18 mouse cellular contexts compared by ENCODE assay signal in the genomic region with DNA sequence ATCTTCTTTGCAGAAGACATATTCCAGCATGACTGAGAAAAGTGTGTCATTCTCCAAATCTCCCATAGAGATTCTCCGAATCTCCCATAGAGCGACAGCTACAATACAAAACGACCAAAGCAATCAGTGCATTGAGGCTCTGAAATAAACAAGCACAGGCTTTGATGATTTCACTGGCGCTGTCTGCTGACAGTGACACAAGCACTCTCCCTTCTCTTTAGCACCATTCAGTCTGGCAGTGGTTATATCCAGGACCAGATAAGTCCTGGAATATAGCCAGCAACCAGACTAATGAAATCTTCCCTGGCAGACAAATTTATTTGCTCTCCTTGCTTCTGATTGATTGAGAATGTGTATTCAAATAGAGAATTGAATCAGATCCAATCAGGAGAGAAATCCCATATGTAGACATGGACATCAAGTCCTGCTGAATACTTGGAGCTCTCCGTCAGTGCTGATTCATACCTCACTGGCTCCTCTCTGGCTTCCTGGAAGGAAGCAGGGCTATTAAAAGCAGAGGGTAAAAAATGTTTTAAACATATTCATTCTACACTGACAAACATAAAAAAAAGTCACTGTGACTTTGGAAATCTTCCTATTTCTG.
DNase-seq lines count a peak whose midpoint lies in the region; ATAC-seq lines count a peak whose summit lies in the region.
"Had no signal": no experiment of that assay in that cellular context is flagged by ENCODE, and none has a peak within 500 bp of the region (broad histone marks: within the 10 kb centered on the region; RNA-seq: fewer than 3 reads in every experiment).

No protein-coding gene starts in this region.

- no peak overlapping the region for H3K4me3 ChIP-seq in forebrain, embryonic 16.5 days (replicated peaks; ENCODE audit: low read length)
- no peak overlapping the region for H3K4me3 ChIP-seq in forebrain, embryonic 10.5 days
- H3K4me3 ChIP-seq: hindbrain, embryonic 13.5 days; intestine, embryonic 15.5 days had no signal

- no peak overlapping the region for H3K27ac ChIP-seq in forebrain, embryonic 16.5 days (ENCODE audit: low read length)
- H3K27ac ChIP-seq in forebrain, embryonic 10.5 days, result no peak overlapping the region
- H3K27ac ChIP-seq: hindbrain, embryonic 13.5 days; intestine, embryonic 15.5 days had no signal

- intact Hi-C loops in left cerebral cortex, postnatal 25 days (cut with DNase I), result loop anchor here (5.0 kb wide), 1 partner anchor 52 kb away; no protein-coding TSS in a partner anchor
- intact Hi-C loops in left cerebral cortex, postnatal 4 days (cut with DNase I), result no loop called here

- no peak overlapping the region for H3K4me2 ChIP-seq in forebrain, embryonic 16.5 days (ENCODE audit: low read length)
- H3K4me2 ChIP-seq: hindbrain, embryonic 13.5 days; intestine, embryonic 15.5 days had no signal

- no peaks in the 10 kb centered on the region for H3K27me3 ChIP-seq in forebrain, embryonic 16.5 days (replicated peaks; ENCODE audit: control insufficient read depth, insufficient read depth, low read length)
- no peaks in the 10 kb centered on the region for H3K27me3 ChIP-seq in forebrain, embryonic 10.5 days (ENCODE audit: poor library complexity, severe bottlenecking)
- H3K27me3 ChIP-seq: hindbrain, embryonic 13.5 days; intestine, embryonic 15.5 days; Patski had no signal

- peak; percentile 43 for ATAC-seq in forebrain, embryonic 16.5 days
- ATAC-seq: activated CD4-positive, CD25-positive, alpha-beta regulatory T cell, adult 4 months; intestine, embryonic 15.5 days; Patski had no signal

- H3K9me3 ChIP-seq in forebrain, embryonic 16.5 days (ENCODE audit: control insufficient read depth, low read length), result no peaks in the 10 kb centered on the region
- no peaks in the 10 kb centered on the region; the same call in 1 of the 2 replicates for H3K9me3 ChIP-seq in forebrain, embryonic 10.5 days
- H3K9me3 ChIP-seq: hindbrain, embryonic 13.5 days; intestine, embryonic 15.5 days had no signal

- DNase-seq in forebrain, embryonic 10.5 days (ENCODE audit: extremely low spot score, low spot score), result no peak
- peak; percentile 7 to 54 for DNase-seq in left cerebral cortex, postnatal 25 days (ENCODE audit: low spot score in 2 of 2)
- DNase-seq in left cerebral cortex, postnatal 4 days, result no peak
- DNase-seq in right cerebral cortex, adult 18-20 months, result peak; percentile 39
- no peak for DNase-seq in right cerebral cortex, adult 2 months (ENCODE audit: low spot score in 2 of 2)
- no peak for DNase-seq in gastrocnemius, postnatal 25 days
- no peak for DNase-seq in ovary, postnatal 14 days (ENCODE audit: low spot score)
- DNase-seq: B cell, adult 2 months; gastrocnemius, postnatal 14 days; liver; lung, postnatal 14 days; retina, postnatal 1 day; thymus, adult 18-20 months had no signal

- H3K36me3 ChIP-seq in forebrain, embryonic 16.5 days (ENCODE audit: control insufficient read depth, insufficient read depth), result no peaks in the 10 kb centered on the region
- no peaks in the 10 kb centered on the region for H3K36me3 ChIP-seq in forebrain, embryonic 10.5 days (replicated peaks)
- H3K36me3 ChIP-seq: hindbrain, embryonic 13.5 days; intestine, embryonic 15.5 days had no signal

- no peaks in the 10 kb centered on the region for H3K4me1 ChIP-seq in forebrain, embryonic 16.5 days (replicated peaks; ENCODE audit: control insufficient read depth, insufficient read depth, low read length)
- no peaks in the 10 kb centered on the region for H3K4me1 ChIP-seq in forebrain, embryonic 10.5 days
- H3K4me1 ChIP-seq: hindbrain, embryonic 13.5 days; intestine, embryonic 15.5 days had no signal

- WGBS in forebrain, embryonic 16.5 days, result 65% methylated on average over 5 of the region's 5 CpGs
- WGBS in forebrain, embryonic 10.5 days, result 81% methylated on average over 5 of the region's 5 CpGs

- H3K9ac ChIP-seq in forebrain, embryonic 16.5 days (replicated peaks; ENCODE audit: low read depth, low read length), result no peak overlapping the region
- H3K9ac ChIP-seq: hindbrain, embryonic 13.5 days; intestine, embryonic 15.5 days had no signal

Comparison
In these comparisons a context has a peak if more than half of its experiments do, and no peak if none do; other contexts are left out.
1. DNase-seq: peak in left cerebral cortex, postnatal 25 days (2 of 2) and right cerebral cortex, adult 18-20 months (single experiment); none in forebrain, embryonic 10.5 days (single experiment), left cerebral cortex, postnatal 4 days (single experiment), right cerebral cortex, adult 2 months (0 of 2), gastrocnemius, postnatal 25 days (single experiment) and ovary, postnatal 14 days (single experiment).